Mouse (Mus musculus): ENCODE data around the gene Lhpp. TPM values are rescaled to one million over a fixed set of nuclear protein-coding genes. Genes with fewer than 3 reads are reported as not detected.

The Lhpp gene
- polyA plus RNA-seq, 1 experiment from 2014 or later = 17.3 TPM

DNA sequence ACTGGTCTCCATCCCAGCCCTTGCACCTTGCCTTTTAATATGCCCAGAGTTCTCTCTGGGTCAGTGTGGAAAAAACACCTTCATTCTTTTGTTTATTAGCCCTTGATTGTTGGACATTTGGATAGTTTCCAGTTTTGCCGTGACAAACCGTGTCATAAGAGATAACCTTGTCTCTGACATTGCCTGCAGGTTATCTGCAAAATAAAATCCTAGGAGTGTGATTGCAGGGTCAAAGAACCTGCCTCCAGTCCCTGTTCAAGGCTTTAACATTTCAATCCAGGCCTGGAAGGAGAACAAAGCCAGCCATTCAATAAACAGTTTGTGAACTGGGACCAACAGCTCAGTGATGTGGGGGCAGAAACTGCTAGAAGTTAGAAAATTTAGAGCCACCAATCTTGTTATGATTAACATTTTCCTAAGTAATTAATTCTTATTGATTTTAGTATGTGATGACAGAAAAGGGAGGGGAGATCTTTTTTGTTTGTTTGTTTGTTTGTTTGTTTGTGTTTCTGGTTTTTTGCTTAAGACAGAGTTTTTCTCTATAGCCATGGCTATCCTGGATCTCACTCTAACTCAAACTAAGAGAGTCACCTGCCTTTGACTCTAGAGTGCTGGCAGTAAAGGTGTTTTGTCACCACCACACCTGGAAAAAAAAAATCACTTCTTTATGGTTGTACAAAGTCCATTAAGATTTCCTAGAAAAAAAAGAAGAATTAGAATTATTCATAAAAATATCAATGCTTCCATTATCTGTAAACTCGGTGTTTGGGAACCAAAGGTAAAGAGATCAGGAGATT lies 24.5 kb upstream of the Lhpp start:
- Histone ChIP-seq H3K9me3 (no peaks in the 10 kb centered on the region), H3K27ac (no peak overlapping the region), H3K4me1 (no peaks in the 10 kb centered on the region), H3K36me3 (replicated peaks) (no peaks in the 10 kb centered on the region), H3K27me3 (ENCODE audit: poor library complexity, severe bottlenecking) (peaks cover 8% of the 10 kb centered on the region), H3K4me3 (no peak overlapping the region)
- 86% methylated on average over 3 of the region's 3 CpGs for WGBS
- DNase-seq (ENCODE audit: extremely low spot score, low spot score) = no peak

GRCm38 (mm10) chr7:132587167-132587566 lies 23.3 kb upstream of the Lhpp start:
- 74% methylated on average over 5 of the region's 5 CpGs for WGBS
- Histone ChIP-seq H3K4me3 (no peak overlapping the region), H3K27ac (no peak overlapping the region), H3K36me3 (replicated peaks) (no peaks in the 10 kb centered on the region), H3K9me3 (no peaks in the 10 kb centered on the region), H3K27me3 (ENCODE audit: poor library complexity, severe bottlenecking) (peaks cover 11% of the 10 kb centered on the region), H3K4me1 (no peaks in the 10 kb centered on the region)
- DNase-seq (ENCODE audit: extremely low spot score, low spot score) = no peak

GRCm38 (mm10) chr7:132589610-132590009 lies 20.8 kb upstream of the Lhpp start:
- H3K4me1 ChIP-seq = no peaks in the 10 kb centered on the region
- H3K27ac ChIP-seq = no peak overlapping the region
- DNase-seq (ENCODE audit: extremely low spot score, low spot score) = no peak
- peaks cover 35% of the 10 kb centered on the region for H3K27me3 ChIP-seq (ENCODE audit: poor library complexity, severe bottlenecking)
- WGBS = 58% methylated on average over 5 of the region's 5 CpGs
- H3K9me3 ChIP-seq = no peaks in the 10 kb centered on the region
- no peak overlapping the region for H3K4me3 ChIP-seq
- H3K36me3 ChIP-seq (replicated peaks) = no peaks in the 10 kb centered on the region

- H3K36me3 ChIP-seq (replicated peaks) = no peaks in the 10 kb centered on the region
- no peak overlapping the region for H3K4me3 ChIP-seq
- no peak for DNase-seq (ENCODE audit: extremely low spot score, low spot score)
- H3K9me3 ChIP-seq = no peaks in the 10 kb centered on the region
- H3K27me3 ChIP-seq (ENCODE audit: poor library complexity, severe bottlenecking) = peaks cover 77% of the 10 kb centered on the region
- WGBS = 78% methylated on average over 2 of the region's 2 CpGs
- H3K27ac ChIP-seq = no peak overlapping the region
- H3K4me1 ChIP-seq = peaks cover 21% of the 10 kb centered on the region
Measured at GRCm38 (mm10) chr7:132593762-132594161, 16.7 kb upstream of the Lhpp start.

DNA sequence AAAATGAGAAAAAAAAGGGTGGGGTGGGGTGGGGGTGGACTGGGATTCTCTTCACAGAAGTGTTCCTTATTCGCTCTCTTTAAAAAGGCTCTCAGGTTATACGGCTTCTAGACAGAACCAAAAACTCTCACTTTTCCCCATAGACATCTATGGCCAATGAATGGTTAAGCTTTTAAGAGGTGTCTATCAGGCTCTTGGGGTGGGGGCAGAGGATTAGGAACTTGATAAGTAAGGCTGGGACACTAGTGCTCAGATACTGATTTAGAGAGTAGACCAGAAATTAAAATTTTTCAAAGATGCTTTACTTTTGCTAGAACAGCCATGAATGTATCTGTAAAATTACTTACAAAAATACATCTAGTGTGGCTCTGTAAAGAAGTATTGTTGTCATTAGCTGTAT lies 16.1 kb upstream of the Lhpp start:
- no peaks in the 10 kb centered on the region for H3K36me3 ChIP-seq (replicated peaks)
- H3K4me3 ChIP-seq = no peak overlapping the region
- H3K27ac ChIP-seq = no peak overlapping the region
- H3K4me1 ChIP-seq = peaks cover 26% of the 10 kb centered on the region
- peaks cover 82% of the 10 kb centered on the region for H3K27me3 ChIP-seq (ENCODE audit: poor library complexity, severe bottlenecking)
- WGBS = 90% methylated on average over 2 of the region's 2 CpGs
- no peaks in the 10 kb centered on the region for H3K9me3 ChIP-seq
- no peak for DNase-seq (ENCODE audit: extremely low spot score, low spot score)

DNA sequence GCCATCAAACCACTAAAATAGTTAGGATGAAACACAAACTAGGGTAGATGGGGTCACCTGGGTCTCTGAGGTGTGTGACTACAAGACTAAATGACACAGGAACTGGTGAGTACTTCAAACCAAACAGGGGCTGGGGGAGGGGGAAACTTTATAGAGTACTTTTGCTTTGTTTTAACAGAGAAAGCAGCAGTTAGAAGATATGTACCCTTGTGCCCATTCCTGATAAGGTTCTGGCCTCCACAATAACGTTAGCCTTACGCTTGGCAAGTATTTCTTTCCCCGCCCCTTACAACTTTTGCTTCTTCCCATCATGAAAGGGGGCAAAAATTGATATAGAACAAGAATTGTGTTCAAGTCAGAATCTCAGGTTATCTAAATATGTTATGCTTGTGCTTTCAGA lies 14.7 kb upstream of the Lhpp start:
- no peak overlapping the region for H3K4me3 ChIP-seq
- H3K9me3 ChIP-seq = no peaks in the 10 kb centered on the region
- H3K27ac ChIP-seq = no peak overlapping the region
- 80% methylated on average over 3 of the region's 3 CpGs for WGBS
- H3K27me3 ChIP-seq (ENCODE audit: poor library complexity, severe bottlenecking) = peaks cover 97% of the 10 kb centered on the region
- peaks cover 41% of the 10 kb centered on the region for H3K4me1 ChIP-seq
- DNase-seq (ENCODE audit: extremely low spot score, low spot score) = no peak
- H3K36me3 ChIP-seq (replicated peaks) = no peaks in the 10 kb centered on the region

GRCm38 (mm10) chr7:132596557-132597250 lies 13.7 kb upstream of the Lhpp start:
- WGBS = 3% methylated on average over 26 of the region's 26 CpGs
- DNase-seq (ENCODE audit: extremely low spot score, low spot score) = no peak
- peaks cover 48% of the 10 kb centered on the region for H3K4me1 ChIP-seq

DNA sequence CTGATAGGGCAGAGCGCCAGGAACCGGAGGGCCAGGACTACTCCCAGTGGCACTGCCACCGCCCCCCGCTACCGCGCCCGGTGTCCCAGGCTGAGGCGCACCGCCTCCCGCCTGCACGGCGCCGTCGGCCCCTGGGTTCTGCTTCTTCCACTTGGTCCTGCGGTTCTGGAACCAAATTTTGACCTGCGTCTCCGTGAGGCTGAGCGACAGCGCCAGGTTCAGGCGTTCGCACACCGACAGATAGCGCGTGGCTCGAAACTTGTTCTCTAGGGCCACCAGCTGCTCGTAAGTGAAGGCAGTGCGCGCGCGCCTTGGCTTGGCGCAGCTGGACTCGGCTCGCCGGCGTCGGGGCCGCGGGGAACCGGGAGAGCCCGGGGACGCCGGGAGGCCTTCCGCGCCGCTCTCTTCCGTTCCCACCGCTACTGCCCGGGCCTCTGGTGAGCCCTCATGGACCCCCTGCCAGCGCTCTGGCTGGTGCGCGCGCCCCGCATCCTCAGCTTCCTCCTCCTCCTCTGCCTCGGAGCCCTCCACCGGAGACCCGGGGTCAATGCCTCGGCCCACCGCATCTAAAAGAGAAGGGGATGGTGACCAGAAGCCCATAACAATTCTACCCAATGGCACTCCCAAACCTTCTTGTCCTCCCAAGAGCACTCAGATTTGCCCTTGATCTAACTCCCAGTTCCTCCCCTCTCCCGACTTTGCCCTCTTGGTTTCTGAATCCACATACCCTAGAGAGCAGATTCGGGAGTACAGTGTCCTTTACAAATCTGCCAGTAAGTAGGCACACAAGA lies 13.0 kb upstream of the Lhpp start:
- H3K27ac ChIP-seq = no peak overlapping the region
- H3K36me3 ChIP-seq (replicated peaks) = no peaks in the 10 kb centered on the region
- H3K4me1 ChIP-seq = peaks cover 48% of the 10 kb centered on the region
- H3K27me3 ChIP-seq (ENCODE audit: poor library complexity, severe bottlenecking) = peaks cover 99% of the 10 kb centered on the region
- H3K9me3 ChIP-seq = no peaks in the 10 kb centered on the region
- H3K4me3 ChIP-seq = peak overlapping the region; percentile 57
- under 1% methylated on average over 55 of the region's 60 CpGs for WGBS
- peak; percentile 51 for DNase-seq (ENCODE audit: extremely low spot score, low spot score)

More at GRCm38 (mm10) chr7:132596557-132597250, 13.7 kb upstream of the Lhpp start:
- H3K36me3 ChIP-seq (replicated peaks) = no peaks in the 10 kb centered on the region
- peak overlapping the region; percentile 57 for H3K4me3 ChIP-seq
- H3K27ac ChIP-seq = no peak overlapping the region
- H3K9me3 ChIP-seq = no peaks in the 10 kb centered on the region
- peaks cover 98% of the 10 kb centered on the region for H3K27me3 ChIP-seq (ENCODE audit: poor library complexity, severe bottlenecking)

DNA sequence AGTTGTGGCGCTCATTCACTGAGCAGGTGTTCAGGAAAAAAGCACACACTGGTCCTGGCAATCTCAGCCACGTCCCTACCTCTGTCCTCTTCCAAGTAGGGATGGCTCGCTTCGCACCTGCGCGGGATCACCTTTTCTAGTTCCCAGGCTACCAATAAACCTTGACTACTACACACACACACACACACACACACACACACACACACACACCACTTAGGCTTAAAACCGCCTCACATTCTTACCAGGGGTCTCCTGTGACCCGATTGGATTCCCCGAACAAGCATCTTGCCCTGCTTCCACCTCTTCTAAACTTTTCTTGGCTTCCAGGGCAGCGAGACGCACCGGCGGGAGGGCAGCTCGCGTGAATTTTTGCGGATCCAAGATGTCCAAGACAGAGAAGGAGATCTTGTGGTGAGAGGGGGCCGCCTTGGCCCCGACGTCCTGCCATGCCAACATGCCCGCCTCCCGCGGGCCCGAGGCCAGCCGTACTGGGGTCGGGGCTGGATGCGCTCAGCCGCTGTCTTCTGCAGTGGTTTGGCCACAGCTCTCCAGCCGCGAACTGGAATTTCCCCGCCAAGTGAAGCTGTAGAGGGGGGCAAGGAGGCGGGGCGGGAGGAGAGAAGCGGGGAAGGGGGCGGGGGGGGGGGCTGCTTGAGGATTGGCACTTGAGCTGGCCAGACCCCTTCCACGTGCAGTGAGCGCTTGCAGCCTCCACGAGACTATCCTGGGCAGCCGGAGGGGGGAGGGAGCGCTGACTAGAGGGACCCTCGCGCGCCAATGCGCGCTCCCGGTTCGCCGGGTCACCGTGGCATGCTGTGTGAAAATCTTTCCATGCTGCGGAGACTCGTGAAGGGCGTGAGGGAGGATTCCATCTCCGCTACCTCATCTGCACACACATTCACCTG lies 11.1 kb upstream of the Lhpp start, which contains the start of gene Nkx1-2:
Gene Nkx1-2 (minus strand): TSS at position 567 of the 905 bp plus-strand sequence.
- no peaks in the 10 kb centered on the region for H3K36me3 ChIP-seq (replicated peaks)
- no peak within 1 kb of the TSS for H3K27ac ChIP-seq
- peaks cover 48% of the 10 kb centered on the region for H3K4me1 ChIP-seq
- peaks cover 100% of the 10 kb centered on the region for H3K27me3 ChIP-seq (ENCODE audit: poor library complexity, severe bottlenecking)
- no peaks in the 10 kb centered on the region for H3K9me3 ChIP-seq
- under 1% methylated on average over 48 of the region's 52 CpGs for WGBS
- H3K4me3 ChIP-seq = peak within 1 kb of the TSS; percentile 56
- peak; percentile 38 for DNase-seq (ENCODE audit: extremely low spot score, low spot score)

GRCm38 (mm10) chr7:132600026-132600425 lies 10.4 kb upstream of the Lhpp start:
- Histone ChIP-seq H3K4me1 (peaks cover 48% of the 10 kb centered on the region), H3K27ac (no peak overlapping the region), H3K27me3 (ENCODE audit: poor library complexity, severe bottlenecking) (peaks cover 100% of the 10 kb centered on the region), H3K36me3 (replicated peaks) (no peaks in the 10 kb centered on the region), H3K4me3 (peak overlapping the region; percentile 56), H3K9me3 (no peaks in the 10 kb centered on the region)
- DNase-seq (ENCODE audit: extremely low spot score, low spot score) = no peak
- WGBS = 0% methylated on average over 9 of the region's 9 CpGs

GRCm38 (mm10) chr7:132600926-132601325 lies 9.5 kb upstream of the Lhpp start:
- WGBS = 2% methylated on average over 8 of the region's 8 CpGs
- no peaks in the 10 kb centered on the region for H3K36me3 ChIP-seq (replicated peaks)
- peaks cover 48% of the 10 kb centered on the region for H3K4me1 ChIP-seq
- no peak overlapping the region for H3K4me3 ChIP-seq
- H3K27me3 ChIP-seq (ENCODE audit: poor library complexity, severe bottlenecking) = peaks cover 100% of the 10 kb centered on the region
- H3K27ac ChIP-seq = no peak overlapping the region
- DNase-seq (ENCODE audit: extremely low spot score, low spot score) = no peak
- no peaks in the 10 kb centered on the region for H3K9me3 ChIP-seq

DNA sequence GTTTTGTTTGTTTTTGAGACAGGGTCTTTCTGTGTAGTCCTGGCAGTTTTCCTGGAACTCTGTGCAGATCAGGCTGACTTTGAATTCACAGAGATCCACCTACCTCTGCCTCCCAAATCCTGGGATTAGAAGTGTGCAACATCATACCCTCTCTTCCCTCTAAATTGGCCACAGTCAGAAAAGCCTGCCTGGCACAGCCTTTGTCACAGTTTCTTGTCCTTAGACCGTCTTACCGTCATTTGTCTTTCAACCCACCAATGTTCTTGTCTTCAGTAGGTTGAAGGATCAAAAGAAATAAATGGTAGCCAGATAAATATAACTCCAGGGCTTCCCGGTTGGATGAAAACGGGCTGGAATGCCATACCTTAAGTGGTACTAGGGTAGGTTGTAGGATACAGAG lies 5.7 kb upstream of the Lhpp start:
- no peak overlapping the region for H3K4me3 ChIP-seq
- peaks cover 17% of the 10 kb centered on the region for H3K4me1 ChIP-seq
- no peak for DNase-seq (ENCODE audit: extremely low spot score, low spot score)
- no peak overlapping the region for H3K27ac ChIP-seq
- no peaks in the 10 kb centered on the region for H3K36me3 ChIP-seq (replicated peaks)
- no peaks in the 10 kb centered on the region for H3K9me3 ChIP-seq
- H3K27me3 ChIP-seq (ENCODE audit: poor library complexity, severe bottlenecking) = peaks cover 98% of the 10 kb centered on the region
- WGBS = 89% methylated on average over 4 of the region's 4 CpGs

All from forebrain, embryonic 10.5 days (tissue).